Mouse (Mus musculus) liver, embryonic 12.5 days (tissue): ENCODE data around the gene Clstn1. TPM values are rescaled to one million over a fixed set of nuclear protein-coding genes. Genes with fewer than 3 reads are reported as not detected.

ENCODE experiments used
- ATAC-seq: fragments of 200-750 bp; cut with Nextera tagmentation; 2 replicates; pipeline ENCODE4 v1.8.0; 2017; ENCODE audit warnings: moderate number of reproducible peaks, mild to moderate bottlenecking, moderate library complexity
- H3K27ac ChIP-seq: fragments of 300-500 bp; sonication (generic); 2 replicates; pipeline ENCODE4 v1.5.1; 2016; ENCODE audit warnings: mild to moderate bottlenecking
- H3K27me3 ChIP-seq: fragments of 300-500 bp; sonication (generic); replicated peaks from 2 replicates; pipeline ENCODE4 v1.6.1; 2016; ENCODE audit warnings: mild to moderate bottlenecking, moderate library complexity
- H3K36me3 ChIP-seq: fragments of 300-500 bp; sonication (generic); 2 replicates; pipeline ENCODE4 v1.6.1; 2016; ENCODE audit warnings: mild to moderate bottlenecking, moderate library complexity
- H3K4me1 ChIP-seq: fragments of 300-500 bp; sonication (generic); 2 replicates; pipeline ENCODE4 v1.6.1; 2016
- H3K4me2 ChIP-seq: fragments of 300-500 bp; sonication (generic); 2 replicates; pipeline ENCODE4 v1.6.1; 2016; ENCODE audit warnings: mild to moderate bottlenecking, moderate library complexity
- H3K4me3 ChIP-seq: fragments of 300-500 bp; sonication (generic); 2 replicates; pipeline ENCODE4 v1.5.1; 2016; ENCODE audit warnings: mild to moderate bottlenecking, moderate library complexity
- H3K9ac ChIP-seq: fragments of 300-500 bp; sonication (generic); 2 replicates; pipeline ENCODE4 v1.6.1; 2016; ENCODE audit warnings: mild to moderate bottlenecking, moderate library complexity
- H3K9me3 ChIP-seq: fragments of 300-500 bp; sonication (generic); replicated peaks from 2 replicates; pipeline ENCODE4 v1.6.1; 2016; ENCODE audit warnings: mild to moderate bottlenecking, moderate library complexity
- WGBS: fragments of 180-500 bp; shearing (Covaris S2); methylation state at CpG from one replicate; pipeline ENCODE4 v1.1.7; 2016; ENCODE audit not compliant: insufficient replicate concordance; 5-methylcytosine and 5-hydroxymethylcytosine counted together
- polyA plus RNA-seq: library from polyadenylated mRNA; unstranded; fragments of >200 nt; fragmentation: Nextera tagmentation; extraction: Ambion mirVana; gene quantifications from 2 replicates; pipeline ENCODE4 v1.2.1, GENCODE M21; 2016

The Clstn1 gene
- polyA plus RNA-seq, 1 experiment from 2014 or later, result 6.9 TPM

DNA sequence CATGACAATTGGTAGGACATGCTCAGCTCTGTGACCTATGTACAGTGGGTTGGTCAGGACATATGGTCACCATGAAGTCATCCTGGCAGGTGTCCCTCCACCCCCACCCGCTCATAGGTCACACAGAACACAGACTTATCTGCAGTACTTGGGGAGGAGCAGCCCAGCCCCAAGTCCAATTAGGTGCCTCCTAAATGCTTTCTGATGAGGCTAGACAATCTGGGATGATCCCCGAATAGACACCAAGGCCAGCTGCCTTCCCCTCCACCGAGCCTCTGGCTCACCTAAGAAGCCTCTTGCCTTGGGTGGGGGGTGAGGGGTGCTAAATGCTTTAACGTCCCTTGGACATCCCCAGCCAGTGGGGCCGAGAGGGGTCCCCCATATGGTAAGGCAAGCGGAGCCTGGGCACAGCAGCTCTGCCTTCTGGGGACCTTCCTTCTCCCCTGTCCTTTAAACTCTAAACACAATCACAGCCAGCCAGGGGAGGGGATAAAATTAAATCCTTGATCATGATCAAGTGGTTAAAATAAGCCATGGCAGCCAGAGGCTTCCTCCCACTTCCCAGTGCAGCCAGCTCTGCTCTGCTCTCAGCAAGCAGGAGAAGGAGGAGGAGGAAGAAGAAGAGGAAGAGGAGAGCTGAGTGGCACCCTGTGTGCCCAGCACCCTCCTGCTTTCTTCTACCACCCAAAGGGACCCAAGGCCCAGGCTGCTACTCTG lies 16.3 kb upstream of the Clstn1 start:
- Histone ChIP-seq H3K4me2 (no peak overlapping the region), H3K9me3 (no peaks in the 10 kb centered on the region), H3K27me3 (peaks cover 47% of the 10 kb centered on the region), H3K27ac (no peak overlapping the region), H3K9ac (no peak overlapping the region), H3K36me3 (no peaks in the 10 kb centered on the region), H3K4me1 (peaks cover 12% of the 10 kb centered on the region), H3K4me3 (no peak overlapping the region)
- 54% methylated on average over 6 of the region's 6 CpGs for WGBS
- ATAC-seq, result no peak

DNA sequence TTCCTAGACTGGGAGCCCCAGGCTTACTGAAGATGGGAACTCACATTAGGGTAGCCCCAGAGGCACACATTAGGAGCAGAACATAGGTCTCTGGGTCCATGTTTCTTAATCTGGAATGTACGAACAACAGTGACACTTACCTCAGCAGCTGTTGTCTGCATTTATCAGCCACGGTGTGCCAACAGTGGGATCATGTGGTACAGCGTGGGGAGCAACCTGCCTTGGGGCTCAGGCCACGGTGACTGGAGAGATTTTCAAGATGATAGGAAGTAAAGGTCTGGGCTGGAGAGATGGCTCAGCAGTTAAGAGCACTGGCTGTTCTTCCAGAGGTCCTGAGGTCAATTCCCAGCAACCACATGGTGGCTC lies 15.8 kb upstream of the Clstn1 start:
- WGBS, result 34% methylated on average over 4 of the region's 4 CpGs
- ATAC-seq, result no peak

DNA sequence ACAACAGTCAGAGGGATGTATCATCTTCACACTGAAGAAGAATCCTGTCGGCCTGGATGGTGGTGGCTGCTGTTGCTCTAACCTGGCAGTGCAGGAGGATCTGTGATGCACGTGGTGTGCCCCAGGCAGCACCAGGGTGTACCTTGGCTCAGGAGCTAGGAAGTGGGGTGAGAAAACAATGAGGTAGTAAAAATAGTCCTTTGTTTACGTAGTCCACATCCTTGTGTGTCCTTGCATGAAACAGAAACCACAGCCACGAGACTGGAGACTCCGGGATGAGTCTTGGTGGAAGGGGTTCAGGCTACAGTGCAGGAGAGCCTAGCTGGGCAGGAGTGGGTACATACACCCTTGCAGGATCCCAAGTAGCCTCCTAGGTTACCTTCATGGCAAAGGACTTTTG lies 15.1 kb upstream of the Clstn1 start:
- ATAC-seq, result no peak
- Histone ChIP-seq H3K9me3 (no peaks in the 10 kb centered on the region), H3K4me2 (no peak overlapping the region), H3K4me1 (peaks cover 12% of the 10 kb centered on the region), H3K36me3 (no peaks in the 10 kb centered on the region), H3K4me3 (no peak overlapping the region), H3K9ac (no peak overlapping the region), H3K27ac (no peak overlapping the region), H3K27me3 (peaks cover 58% of the 10 kb centered on the region)
- 48% methylated on average over 5 of the region's 5 CpGs for WGBS

More for the DNA sequence above, 15.8 kb upstream of the Clstn1 start:
- H3K4me2 ChIP-seq, result no peak overlapping the region
- no peak overlapping the region for H3K4me3 ChIP-seq
- H3K36me3 ChIP-seq, result no peaks in the 10 kb centered on the region
- H3K9ac ChIP-seq, result no peak overlapping the region
- peaks cover 51% of the 10 kb centered on the region for H3K27me3 ChIP-seq
- peaks cover 12% of the 10 kb centered on the region for H3K4me1 ChIP-seq
- no peak overlapping the region for H3K27ac ChIP-seq
- no peaks in the 10 kb centered on the region for H3K9me3 ChIP-seq

DNA sequence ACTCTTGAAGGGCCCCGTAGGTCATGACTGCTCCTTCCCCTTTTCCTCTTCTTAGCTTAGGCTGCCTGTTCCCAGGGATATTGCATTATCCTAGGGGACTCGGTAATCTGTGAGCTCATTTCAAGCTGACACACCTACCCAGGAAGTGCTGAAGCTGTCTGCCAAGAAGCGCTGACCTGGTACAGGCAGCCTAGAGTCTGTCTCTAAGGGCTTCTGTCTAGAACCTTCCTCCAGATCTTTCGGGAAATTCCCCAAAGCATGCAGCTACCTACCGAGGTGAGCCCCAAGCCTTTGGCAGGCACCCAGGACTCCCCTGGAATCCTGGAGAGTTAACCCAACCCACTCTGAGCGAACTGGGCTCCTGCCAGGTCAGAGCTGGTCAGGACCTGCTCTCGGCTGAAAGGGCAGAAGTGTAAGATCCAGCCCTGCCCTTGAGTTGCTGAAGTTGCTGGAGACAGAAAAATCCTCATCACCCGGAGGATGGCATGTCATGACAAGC lies 14.6 kb upstream of the Clstn1 start:
- no peaks in the 10 kb centered on the region for H3K36me3 ChIP-seq
- H3K9me3 ChIP-seq, result no peaks in the 10 kb centered on the region
- peaks cover 63% of the 10 kb centered on the region for H3K27me3 ChIP-seq
- no peak for ATAC-seq
- H3K4me3 ChIP-seq, result no peak overlapping the region
- no peak overlapping the region for H3K4me2 ChIP-seq
- 52% methylated on average over 8 of the region's 8 CpGs for WGBS
- no peak overlapping the region for H3K27ac ChIP-seq
- no peak overlapping the region for H3K9ac ChIP-seq
- H3K4me1 ChIP-seq, result peaks cover 12% of the 10 kb centered on the region

DNA sequence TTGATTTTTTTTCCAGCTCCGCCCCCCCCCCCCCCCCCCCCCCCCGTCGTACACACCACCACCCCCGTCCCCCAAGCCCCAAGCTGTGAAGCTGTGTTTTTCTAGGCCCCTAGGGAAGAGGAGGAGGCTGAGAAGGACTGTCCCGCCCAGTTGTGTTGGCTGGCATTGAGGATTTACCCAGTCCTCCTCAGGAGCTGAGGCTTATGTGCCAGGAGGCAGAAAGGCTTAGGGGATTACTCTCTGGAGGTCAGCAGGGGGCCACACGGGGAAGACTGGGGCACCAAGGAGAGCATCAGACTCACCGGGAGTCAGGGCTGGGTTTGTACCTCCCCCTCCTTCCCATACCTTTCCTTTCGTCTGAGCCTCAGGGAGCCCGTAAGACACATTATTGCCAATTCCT lies 13.8 kb upstream of the Clstn1 start:
- peaks cover 70% of the 10 kb centered on the region for H3K27me3 ChIP-seq

DNA sequence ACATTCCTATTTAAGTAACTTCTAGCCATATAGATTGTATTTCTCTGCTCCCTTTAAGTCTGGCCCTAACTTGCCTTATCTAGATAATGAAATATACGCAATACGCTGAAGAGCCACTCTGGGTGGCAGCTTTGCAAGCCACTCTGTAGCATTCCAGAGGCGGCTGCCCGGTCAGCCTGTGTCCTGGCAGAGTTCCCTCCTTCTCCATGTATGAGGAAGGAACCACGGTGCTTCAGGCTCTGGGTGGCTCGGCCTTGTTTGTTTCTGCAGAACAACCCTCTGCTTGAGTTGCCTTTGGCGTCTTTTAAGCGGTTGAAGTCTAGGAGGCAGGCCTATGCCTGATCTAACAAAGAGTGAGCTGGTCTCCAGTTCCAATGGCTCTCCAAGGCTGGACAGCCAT lies 13.4 kb upstream of the Clstn1 start:
- no peak overlapping the region for H3K4me3 ChIP-seq
- no peaks in the 10 kb centered on the region for H3K9me3 ChIP-seq
- H3K27ac ChIP-seq, result no peak overlapping the region
- no peak for ATAC-seq
- no peak overlapping the region for H3K4me2 ChIP-seq
- H3K9ac ChIP-seq, result no peak overlapping the region
- H3K27me3 ChIP-seq, result peaks cover 73% of the 10 kb centered on the region
- H3K36me3 ChIP-seq, result no peaks in the 10 kb centered on the region
- peaks cover 5% of the 10 kb centered on the region for H3K4me1 ChIP-seq
- WGBS, result 58% methylated on average over 8 of the region's 8 CpGs

More for the DNA sequence above, 13.8 kb upstream of the Clstn1 start:
- H3K9ac ChIP-seq, result no peak overlapping the region
- WGBS, result 38% methylated on average over 6 of the region's 9 CpGs
- ATAC-seq, result no peak
- no peaks in the 10 kb centered on the region for H3K36me3 ChIP-seq
- no peak overlapping the region for H3K27ac ChIP-seq
- H3K4me1 ChIP-seq, result peaks cover 9% of the 10 kb centered on the region
- H3K4me3 ChIP-seq, result no peak overlapping the region
- no peak overlapping the region for H3K4me2 ChIP-seq
- no peaks in the 10 kb centered on the region for H3K9me3 ChIP-seq

DNA sequence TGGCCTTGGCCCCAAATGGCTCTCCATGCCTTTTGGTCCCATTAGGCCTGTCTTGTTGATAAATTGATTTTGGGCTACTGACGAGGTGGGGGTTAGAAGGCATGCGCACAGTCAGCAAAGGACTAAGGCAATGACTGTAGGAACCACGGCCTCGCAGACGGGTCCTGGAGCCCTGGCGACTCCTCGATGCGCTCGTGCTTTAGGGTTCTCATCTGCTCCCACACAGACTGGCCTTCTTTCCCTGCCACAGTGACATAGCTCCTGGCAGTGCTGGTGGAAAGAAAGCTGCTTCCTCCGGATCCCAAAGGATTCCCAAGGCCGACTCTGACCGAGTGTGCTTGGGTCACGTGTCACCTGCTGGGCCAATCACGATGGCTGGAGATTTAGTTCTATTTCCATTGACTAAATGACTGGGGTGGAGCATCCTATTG lies 11.9 kb upstream of the Clstn1 start:
- Histone ChIP-seq H3K27ac (no peak overlapping the region), H3K27me3 (peaks cover 89% of the 10 kb centered on the region), H3K9me3 (no peaks in the 10 kb centered on the region), H3K4me3 (no peak overlapping the region), H3K4me2 (no peak overlapping the region), H3K36me3 (no peaks in the 10 kb centered on the region), H3K4me1 (no peaks in the 10 kb centered on the region), H3K9ac (no peak overlapping the region)
- WGBS, result 56% methylated on average over 14 of the region's 14 CpGs
- ATAC-seq, result no peak

DNA sequence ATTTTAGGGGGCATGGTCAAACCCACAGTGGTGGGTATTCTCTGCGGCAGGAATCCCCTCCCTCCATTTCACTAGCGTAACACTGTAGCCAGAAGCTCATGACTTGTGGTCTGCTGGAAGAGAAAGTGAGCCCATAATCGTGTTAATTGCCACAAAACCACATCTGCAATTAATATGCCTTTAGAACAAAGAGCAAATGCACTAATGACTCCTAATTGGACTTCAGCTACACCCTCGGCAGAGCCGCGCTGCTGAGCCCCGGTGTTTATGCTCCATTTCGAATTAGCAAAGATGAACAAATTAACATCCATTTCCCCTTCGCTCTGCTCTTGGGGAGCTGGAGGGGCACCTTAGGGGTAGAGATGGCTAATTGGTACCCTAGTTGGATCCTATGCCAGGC lies 10.2 kb upstream of the Clstn1 start:
- Histone ChIP-seq H3K27me3 (peaks cover 84% of the 10 kb centered on the region), H3K4me3 (no peak overlapping the region)
- WGBS, result 76% methylated on average over 9 of the region's 9 CpGs

DNA sequence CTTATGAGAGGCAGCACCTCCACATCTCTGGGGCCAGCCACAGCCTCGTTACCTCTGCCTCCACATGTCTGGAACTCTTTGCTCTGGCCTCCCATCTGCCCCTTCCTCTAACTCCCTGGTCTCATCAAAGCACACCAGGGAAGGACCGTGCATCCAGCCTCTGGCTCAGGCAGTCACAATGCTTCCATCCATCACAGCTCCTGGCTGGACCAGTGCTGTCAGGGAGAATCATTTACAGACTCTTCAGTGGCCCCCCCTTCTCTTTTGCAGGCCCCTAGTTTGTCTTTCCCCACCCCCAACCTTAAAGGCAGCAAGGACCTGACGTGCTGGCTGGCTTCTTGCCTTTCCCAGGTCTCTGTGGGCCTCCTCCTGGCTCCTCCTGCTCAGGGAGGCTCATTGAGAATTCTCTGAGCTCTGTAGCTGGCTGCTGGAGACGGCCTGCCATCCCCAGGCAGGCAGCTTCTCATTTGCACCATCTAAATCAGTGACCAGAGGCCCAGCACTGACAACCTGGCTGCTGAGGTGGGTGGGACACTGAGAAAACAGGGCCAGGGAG lies 9.2 kb upstream of the Clstn1 start:
- no peaks in the 10 kb centered on the region for H3K9me3 ChIP-seq
- no peak overlapping the region for H3K4me3 ChIP-seq
- H3K4me2 ChIP-seq, result no peak overlapping the region
- no peaks in the 10 kb centered on the region for H3K36me3 ChIP-seq
- no peak overlapping the region for H3K9ac ChIP-seq
- H3K27me3 ChIP-seq, result peaks cover 82% of the 10 kb centered on the region
- ATAC-seq, result no peak
- H3K27ac ChIP-seq, result no peak overlapping the region
- 20% methylated on average over 4 of the region's 4 CpGs for WGBS
- H3K4me1 ChIP-seq, result no peaks in the 10 kb centered on the region

More for the DNA sequence above, 10.2 kb upstream of the Clstn1 start:
- no peak overlapping the region for H3K27ac ChIP-seq
- no peaks in the 10 kb centered on the region for H3K9me3 ChIP-seq
- H3K9ac ChIP-seq, result no peak overlapping the region
- ATAC-seq, result no peak
- no peaks in the 10 kb centered on the region for H3K4me1 ChIP-seq
- H3K36me3 ChIP-seq, result no peaks in the 10 kb centered on the region
- no peak overlapping the region for H3K4me2 ChIP-seq

DNA sequence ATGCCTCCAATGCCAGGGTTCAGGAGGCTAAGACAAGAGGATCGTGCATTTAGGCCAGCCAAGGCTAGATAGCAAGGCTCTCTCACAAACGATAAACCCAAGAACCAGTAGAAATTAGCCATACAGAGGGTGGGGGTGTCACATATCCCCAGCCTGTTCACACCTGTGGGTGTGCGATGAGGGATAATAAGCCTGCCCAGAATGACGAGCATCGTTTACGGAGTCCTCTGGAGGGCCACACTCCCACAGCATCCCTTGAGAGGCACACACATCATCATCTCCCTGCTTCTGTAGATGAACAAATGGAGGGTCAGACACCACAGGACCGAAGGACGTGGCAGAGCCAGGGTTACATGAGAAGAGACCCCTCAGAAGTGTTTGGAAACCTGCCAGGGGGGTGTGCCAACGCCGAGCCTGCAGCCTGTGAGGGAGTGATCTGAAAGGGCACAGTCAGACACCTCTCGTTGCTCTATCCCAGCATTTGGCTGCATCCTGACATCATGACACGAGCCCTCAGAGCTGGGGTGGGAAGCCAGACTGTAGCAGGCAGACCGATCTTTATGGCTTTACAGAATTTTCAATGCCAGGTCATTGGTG lies 8.1 kb upstream of the Clstn1 start:
- no peaks in the 10 kb centered on the region for H3K36me3 ChIP-seq
- H3K27me3 ChIP-seq, result peaks cover 79% of the 10 kb centered on the region
- no peak overlapping the region for H3K27ac ChIP-seq
- H3K9me3 ChIP-seq, result no peaks in the 10 kb centered on the region
- H3K4me1 ChIP-seq, result no peaks in the 10 kb centered on the region
- H3K4me2 ChIP-seq, result no peak overlapping the region
- no peak overlapping the region for H3K9ac ChIP-seq
- no peak for ATAC-seq
- 57% methylated on average over 13 of the region's 13 CpGs for WGBS
- H3K4me3 ChIP-seq, result no peak overlapping the region

DNA sequence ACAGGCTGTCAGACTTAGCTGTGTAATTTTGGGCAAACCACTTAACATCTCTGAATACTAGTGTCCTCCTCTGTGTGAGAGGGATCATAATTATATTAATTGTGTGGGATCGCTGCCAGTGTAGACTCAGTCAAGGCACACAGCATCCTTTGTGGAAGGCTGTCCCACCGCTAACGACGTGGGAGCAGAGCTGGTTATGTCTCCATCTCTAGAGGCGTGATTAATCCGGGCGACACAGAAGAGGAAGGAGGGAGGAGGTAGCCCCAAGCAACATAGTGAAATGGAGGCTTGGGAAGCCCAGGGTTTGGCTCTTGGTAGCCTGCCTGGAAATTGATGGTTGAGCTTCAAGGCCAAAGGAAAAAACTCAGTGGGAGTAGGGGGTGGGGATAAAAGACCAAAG lies 7.4 kb upstream of the Clstn1 start:
- H3K27ac ChIP-seq, result no peak overlapping the region
- WGBS, result 53% methylated on average over 7 of the region's 7 CpGs
- peaks cover 79% of the 10 kb centered on the region for H3K27me3 ChIP-seq
- H3K4me1 ChIP-seq, result no peaks in the 10 kb centered on the region
- no peak overlapping the region for H3K4me3 ChIP-seq
- H3K36me3 ChIP-seq, result no peaks in the 10 kb centered on the region
- H3K9me3 ChIP-seq, result no peaks in the 10 kb centered on the region
- no peak for ATAC-seq
- H3K4me2 ChIP-seq, result no peak overlapping the region
- H3K9ac ChIP-seq, result no peak overlapping the region

DNA sequence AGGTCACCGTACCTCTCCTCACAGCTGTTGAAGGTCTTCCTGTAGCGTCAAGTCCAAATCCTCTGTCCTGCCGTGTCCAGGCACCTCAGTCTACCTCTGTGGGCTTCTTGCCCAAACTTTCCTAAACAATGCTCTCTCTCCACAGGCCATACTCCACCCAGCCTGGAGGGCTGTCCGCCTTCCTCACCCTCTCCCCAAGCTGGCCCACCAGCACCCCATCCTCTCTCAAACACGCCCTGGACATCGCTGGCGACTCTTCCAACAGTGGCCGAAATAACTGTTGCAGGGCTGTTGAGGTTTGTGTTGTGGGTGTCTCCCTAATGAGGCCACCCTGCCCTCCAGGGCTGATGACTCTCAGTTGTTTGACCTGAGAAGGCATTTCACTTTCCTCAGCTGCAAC lies 1.0 kb upstream of the Clstn1 start:
- Histone ChIP-seq H3K4me1 (peaks cover 18% of the 10 kb centered on the region), H3K9me3 (no peaks in the 10 kb centered on the region), H3K4me3 (no peak overlapping the region), H3K9ac (no peak overlapping the region), H3K4me2 (no peak overlapping the region), H3K27me3 (peaks cover 93% of the 10 kb centered on the region), H3K36me3 (no peaks in the 10 kb centered on the region), H3K27ac (no peak overlapping the region)
- WGBS, result 59% methylated on average over 8 of the region's 8 CpGs
- ATAC-seq, result no peak; the same call in 1 of the 2 replicates
